Mouse (Mus musculus) intestine, embryonic 14.5 days (tissue): ENCODE results near the gene Ehbp1l1. TPM values are rescaled to one million over a fixed set of nuclear protein-coding genes. Genes with fewer than 3 reads are reported as not detected.

Source experiments
- ATAC-seq: fragments of 200-750 bp; cut with Nextera tagmentation; replicated peaks from 2 replicates; pipeline ENCODE4 v1.8.0; 2017; ENCODE audit warnings: low read depth, moderate number of reproducible peaks, moderate TSS enrichment, moderate library complexity; ENCODE audit not compliant: low FRiP score, low TSS enrichment
- DNase-seq: peaks from one replicate; pipeline ENCODE4 v3.0.0-alpha.2; 2018; ENCODE audit warnings: low spot score
- H3K27ac ChIP-seq: fragments of 300-500 bp; sonication (generic); 2 replicates; pipeline ENCODE4 v1.5.1; 2014; ENCODE audit warnings: low read depth, mild to moderate bottlenecking, control low read depth
- H3K27me3 ChIP-seq: fragments of 300-500 bp; sonication (generic); replicated peaks from 2 replicates; pipeline ENCODE4 v1.6.1; 2014; ENCODE audit warnings: low read length, control low read depth; ENCODE audit not compliant: control insufficient read depth, insufficient read depth
- H3K36me3 ChIP-seq: fragments of 300-500 bp; sonication (generic); 2 replicates; pipeline ENCODE4 v1.6.1; 2014; ENCODE audit warnings: low read length, control low read depth; ENCODE audit not compliant: control insufficient read depth, insufficient read depth
- H3K4me1 ChIP-seq: fragments of 300-500 bp; sonication (generic); replicated peaks from 2 replicates; pipeline ENCODE4 v1.6.1; 2014; ENCODE audit warnings: low read length, control low read depth, mixed read lengths; ENCODE audit not compliant: control insufficient read depth, insufficient read depth
- H3K4me2 ChIP-seq: fragments of 300-500 bp; sonication (generic); 2 replicates; pipeline ENCODE4 v1.6.1; 2014; ENCODE audit warnings: low read length
- H3K4me3 ChIP-seq: fragments of 300-500 bp; sonication (generic); 2 replicates; pipeline ENCODE4 v1.5.1; 2014; ENCODE audit warnings: low read depth, low read length, control low read depth, mixed read lengths
- H3K9ac ChIP-seq: fragments of 300-500 bp; sonication (generic); 2 replicates; pipeline ENCODE4 v1.6.1; 2014; ENCODE audit warnings: mild to moderate bottlenecking, low read length
- H3K9me3 ChIP-seq: fragments of 300-500 bp; sonication (generic); 2 replicates; pipeline ENCODE4 v1.6.1; 2016; ENCODE audit warnings: low read length, control low read depth; ENCODE audit not compliant: control insufficient read depth
- WGBS: fragments of 180-500 bp; shearing (Covaris S2); extraction: QIAGEN DNeasy Blood & Tissue Kit; methylation state at CpG from one replicate; pipeline ENCODE4 v1.1.7; 2014; 5-methylcytosine and 5-hydroxymethylcytosine counted together
- polyA plus RNA-seq: library from polyadenylated mRNA; unstranded; fragments of >200 nt; fragmentation: Nextera tagmentation; extraction: Ambion mirVana; gene quantifications from 2 replicates; pipeline ENCODE4 v1.2.1, GENCODE M21; 2014

The Ehbp1l1 gene
- polyA plus RNA-seq, 1 experiment from 2014 or later: 29.6 TPM

DNA sequence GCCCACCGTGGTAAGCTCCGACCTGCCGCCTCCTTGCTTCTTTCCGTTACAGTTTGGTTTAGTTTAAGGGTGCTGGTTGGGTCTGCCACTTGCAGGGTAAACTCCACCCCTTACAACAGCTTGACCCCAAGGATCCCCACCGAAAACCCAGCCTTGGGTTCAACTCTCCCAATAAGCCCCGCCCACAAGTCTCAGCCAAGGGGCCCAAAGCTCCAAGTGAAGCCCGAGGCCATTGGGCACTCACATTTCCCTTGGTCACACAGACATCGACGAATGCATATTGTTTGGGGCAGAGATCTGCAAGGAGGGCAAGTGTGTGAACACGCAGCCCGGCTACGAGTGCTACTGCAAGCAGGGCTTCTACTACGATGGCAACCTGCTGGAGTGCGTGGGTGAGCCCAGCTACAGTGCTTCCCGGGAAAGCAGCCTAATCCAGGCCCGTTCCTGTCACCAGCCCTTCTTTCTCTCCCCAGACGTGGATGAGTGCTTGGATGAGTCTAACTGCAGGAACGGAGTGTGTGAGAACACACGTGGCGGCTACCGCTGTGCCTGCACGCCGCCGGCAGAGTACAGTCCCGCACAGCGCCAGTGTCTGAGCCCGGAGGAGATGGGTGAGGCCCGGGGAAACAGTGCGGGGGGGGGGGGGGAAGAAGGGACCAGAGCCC lies 30.3 kb upstream of the Ehbp1l1 start:
- Histone ChIP-seq H3K9me3 (no peaks in the 10 kb centered on the region), H3K4me1 (peaks cover 10% of the 10 kb centered on the region), H3K27ac (no peak overlapping the region), H3K36me3 (peaks cover 57% of the 10 kb centered on the region), H3K27me3 (peaks cover 29% of the 10 kb centered on the region), H3K4me3 (no peak overlapping the region; the same call in 1 of the 2 replicates), H3K9ac (0 out of 2 replicates have a peak overlapping the region, but pooled peaks have one; percentile 13), H3K4me2 (peak overlapping the region; percentile 28)
- ATAC-seq (peak; percentile 59; the same call in 1 of the 2 replicates), DNase-seq (peak; percentile 69)
- 20% methylated on average over 28 of the region's 29 CpGs for WGBS

DNA sequence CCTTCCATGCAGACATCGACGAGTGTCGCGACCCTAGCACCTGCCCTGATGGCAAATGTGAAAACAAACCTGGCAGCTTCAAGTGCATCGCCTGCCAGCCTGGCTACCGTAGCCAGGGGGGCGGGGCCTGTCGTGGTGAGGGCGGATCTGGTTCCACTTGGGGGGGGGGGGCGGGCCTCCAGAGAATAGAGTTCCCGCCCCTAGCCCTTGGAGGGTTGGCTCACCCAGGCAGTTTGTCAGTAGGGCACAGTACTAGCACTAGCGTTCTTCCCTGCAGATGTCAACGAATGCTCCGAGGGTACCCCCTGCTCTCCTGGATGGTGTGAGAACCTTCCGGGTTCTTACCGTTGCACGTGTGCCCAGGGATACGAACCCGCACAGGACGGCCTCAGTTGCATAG lies 25.6 kb upstream of the Ehbp1l1 start:
- WGBS: 16% methylated on average over 20 of the region's 20 CpGs
- H3K27ac ChIP-seq: no peak overlapping the region
- H3K9ac ChIP-seq: no peak overlapping the region
- no peak overlapping the region for H3K4me2 ChIP-seq
- H3K4me3 ChIP-seq: no peak overlapping the region
- H3K9me3 ChIP-seq: no peaks in the 10 kb centered on the region
- no peak for ATAC-seq
- DNase-seq: no peak
- H3K27me3 ChIP-seq: peaks cover 36% of the 10 kb centered on the region
- peaks cover 15% of the 10 kb centered on the region for H3K36me3 ChIP-seq
- H3K4me1 ChIP-seq: peaks cover 3% of the 10 kb centered on the region; the same call in 1 of the 2 replicates

DNA sequence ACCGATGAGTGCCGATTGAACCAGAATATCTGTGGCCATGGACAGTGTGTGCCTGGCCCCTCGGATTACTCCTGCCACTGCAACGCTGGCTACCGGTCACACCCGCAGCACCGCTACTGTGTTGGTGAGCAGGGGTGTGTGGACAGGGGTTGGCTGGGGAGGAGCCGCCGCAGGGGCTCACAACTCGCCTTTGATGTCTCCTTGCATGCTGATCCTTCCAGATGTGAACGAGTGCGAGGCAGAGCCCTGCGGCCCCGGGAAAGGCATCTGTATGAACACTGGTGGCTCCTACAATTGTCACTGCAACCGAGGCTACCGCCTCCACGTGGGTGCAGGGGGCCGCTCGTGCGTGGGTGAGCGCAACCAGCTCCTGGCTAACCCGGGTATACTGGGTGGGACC lies 24.8 kb upstream of the Ehbp1l1 start:
- H3K4me3 ChIP-seq: no peak overlapping the region
- H3K27me3 ChIP-seq: peaks cover 31% of the 10 kb centered on the region
- ATAC-seq (no peak), DNase-seq (no peak)
- peaks cover 8% of the 10 kb centered on the region for H3K4me1 ChIP-seq
- peaks cover 15% of the 10 kb centered on the region for H3K36me3 ChIP-seq
- WGBS: 22% methylated on average over 22 of the region's 22 CpGs
- no peak overlapping the region for H3K27ac ChIP-seq
- H3K9ac ChIP-seq: no peak overlapping the region
- H3K4me2 ChIP-seq: no peak overlapping the region
- no peaks in the 10 kb centered on the region for H3K9me3 ChIP-seq

GRCm38 (mm10) chr19:5749476-5749875 lies 23.4 kb upstream of the Ehbp1l1 start:
- Histone ChIP-seq H3K4me2 (no peak overlapping the region), H3K36me3 (peaks cover 15% of the 10 kb centered on the region), H3K9ac (no peak overlapping the region), H3K27me3 (peaks cover 24% of the 10 kb centered on the region), H3K9me3 (no peaks in the 10 kb centered on the region), H3K27ac (no peak overlapping the region), H3K4me1 (peaks cover 13% of the 10 kb centered on the region), H3K4me3 (no peak overlapping the region)
- DNase-seq (no peak), ATAC-seq (no peak)
- 84% methylated on average over 6 of the region's 6 CpGs for WGBS

- Histone ChIP-seq H3K9me3 (no peaks in the 10 kb centered on the region), H3K9ac (no peak overlapping the region), H3K36me3 (peaks cover 3% of the 10 kb centered on the region; the same call in 1 of the 2 replicates), H3K4me3 (no peak overlapping the region), H3K27me3 (peaks cover 21% of the 10 kb centered on the region), H3K4me1 (peaks cover 20% of the 10 kb centered on the region), H3K4me2 (no peak overlapping the region), H3K27ac (no peak overlapping the region)
- ATAC-seq (no peak), DNase-seq (no peak)
- 29% methylated on average over 12 of the region's 12 CpGs for WGBS
Observed at GRCm38 (mm10) chr19:5746907-5747363, 20.8 kb upstream of the Ehbp1l1 start.

DNA sequence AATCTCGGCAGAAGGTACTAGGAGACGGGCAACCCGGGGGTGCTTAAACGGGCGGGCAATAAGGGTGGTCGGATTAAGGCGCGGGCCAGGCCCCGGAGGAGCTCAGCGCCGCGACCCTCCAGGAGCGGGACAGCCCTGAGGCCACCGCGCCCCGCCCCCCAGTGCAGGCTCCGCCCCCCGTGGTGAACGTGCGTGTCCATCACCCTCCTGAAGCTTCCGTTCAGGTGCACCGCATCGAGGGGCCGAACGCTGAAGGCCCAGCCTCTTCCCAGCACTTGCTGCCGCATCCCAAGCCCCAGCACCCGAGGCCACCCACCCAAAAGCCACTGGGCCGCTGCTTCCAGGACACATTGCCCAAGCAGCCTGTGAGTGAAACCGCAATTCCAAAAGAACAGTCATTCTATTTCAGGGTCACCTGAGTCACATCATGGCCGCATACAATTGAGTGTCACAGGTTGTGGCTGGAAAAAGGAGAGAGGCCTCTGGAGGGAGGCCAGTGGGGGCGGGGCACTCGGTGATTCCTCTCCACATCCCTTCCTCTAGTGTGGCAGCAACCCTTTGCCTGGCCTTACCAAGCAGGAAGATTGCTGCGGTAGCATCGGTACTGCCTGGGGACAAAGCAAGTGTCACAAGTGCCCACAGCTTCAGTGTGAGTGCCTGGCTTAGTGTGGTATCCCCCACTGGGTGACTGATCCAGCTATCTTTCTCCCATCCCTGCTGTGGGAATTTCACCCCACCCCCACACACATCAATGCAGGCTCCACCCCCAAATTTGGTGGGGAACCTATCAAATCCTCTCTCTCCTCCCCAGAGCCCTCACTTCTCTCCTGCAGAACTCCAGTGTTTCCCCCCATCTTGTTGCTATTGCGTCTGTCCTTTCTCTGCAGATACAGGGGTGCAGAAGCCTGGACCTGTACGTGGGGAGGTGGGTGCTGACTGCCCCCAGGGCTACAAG lies 19.9 kb upstream of the Ehbp1l1 start:
- H3K9ac ChIP-seq: no peak overlapping the region
- H3K27ac ChIP-seq: no peak overlapping the region
- no peak for DNase-seq
- H3K4me1 ChIP-seq: peaks cover 23% of the 10 kb centered on the region
- H3K4me2 ChIP-seq: peak overlapping the region; percentile 55
- peak overlapping the region; percentile 14; the same call in 1 of the 2 replicates for H3K4me3 ChIP-seq
- H3K27me3 ChIP-seq: peaks cover 16% of the 10 kb centered on the region
- 6% methylated on average over 36 of the region's 36 CpGs for WGBS
- 0 out of 2 replicates have a peak, but pooled peaks have one; percentile 31 for ATAC-seq
- no peaks in the 10 kb centered on the region for H3K9me3 ChIP-seq
- H3K36me3 ChIP-seq: no peaks in the 10 kb centered on the region

DNA sequence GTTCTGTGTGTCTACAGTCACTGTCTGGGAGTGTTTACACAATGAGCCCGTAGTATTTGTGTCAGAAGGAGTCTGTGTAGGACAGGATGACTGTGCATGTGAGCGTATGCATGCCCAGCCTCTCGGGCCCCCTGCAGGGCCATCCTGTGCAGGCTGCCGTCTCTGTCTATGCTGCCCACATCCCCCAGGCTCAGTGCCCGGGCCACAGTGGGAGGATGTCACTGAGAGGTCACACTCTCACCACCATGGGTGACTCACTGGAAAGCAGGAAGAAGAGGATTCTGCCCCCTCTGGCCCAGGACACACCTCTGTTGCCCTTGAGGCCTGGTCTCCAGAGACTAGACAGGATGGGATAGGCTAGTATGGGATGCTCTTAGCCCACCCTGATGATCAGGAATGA lies 17.5 kb upstream of the Ehbp1l1 start:
- H3K9me3 ChIP-seq: no peaks in the 10 kb centered on the region
- 44% methylated on average over 5 of the region's 5 CpGs for WGBS
- no peaks in the 10 kb centered on the region for H3K27me3 ChIP-seq
- no peak overlapping the region for H3K27ac ChIP-seq
- DNase-seq (no peak), ATAC-seq (no peak)
- no peaks in the 10 kb centered on the region for H3K36me3 ChIP-seq
- H3K4me3 ChIP-seq: no peak overlapping the region
- H3K4me1 ChIP-seq: peaks cover 28% of the 10 kb centered on the region
- peak overlapping the region; percentile 89 for H3K4me2 ChIP-seq
- H3K9ac ChIP-seq: no peak overlapping the region

DNA sequence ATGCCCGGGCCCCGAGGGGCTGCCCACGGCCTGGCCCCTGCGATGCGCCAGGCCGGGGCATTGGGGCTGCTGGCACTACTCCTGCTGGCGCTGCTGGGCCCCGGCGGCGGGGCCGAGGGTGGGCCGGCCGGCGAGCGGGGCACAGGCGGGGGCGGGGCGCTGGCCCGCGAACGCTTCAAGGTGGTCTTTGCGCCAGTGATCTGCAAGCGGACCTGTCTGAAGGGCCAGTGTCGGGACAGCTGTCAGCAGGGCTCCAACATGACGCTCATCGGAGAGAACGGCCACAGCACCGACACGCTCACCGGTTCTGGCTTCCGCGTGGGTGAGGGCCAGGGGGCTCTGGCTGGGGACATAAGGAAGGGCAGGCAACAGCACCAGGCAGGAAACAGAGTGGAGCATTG lies 16.1 kb upstream of the Ehbp1l1 start:
- Histone ChIP-seq H3K9me3 (no peaks in the 10 kb centered on the region), H3K27me3 (no peaks in the 10 kb centered on the region), H3K27ac (peak overlapping the region; percentile 85), H3K36me3 (no peaks in the 10 kb centered on the region), H3K4me3 (peak overlapping the region; percentile 74), H3K4me1 (peaks cover 28% of the 10 kb centered on the region), H3K4me2 (peak overlapping the region; percentile 89), H3K9ac (peak overlapping the region; percentile 83)
- ATAC-seq: 0 out of 2 replicates have a peak, but pooled peaks have one; percentile 7
- peak; percentile 83 for DNase-seq
- 3% methylated on average over 30 of the region's 32 CpGs for WGBS
